15 mouse cellular contexts compared by ENCODE assay signal in the genomic region with DNA sequence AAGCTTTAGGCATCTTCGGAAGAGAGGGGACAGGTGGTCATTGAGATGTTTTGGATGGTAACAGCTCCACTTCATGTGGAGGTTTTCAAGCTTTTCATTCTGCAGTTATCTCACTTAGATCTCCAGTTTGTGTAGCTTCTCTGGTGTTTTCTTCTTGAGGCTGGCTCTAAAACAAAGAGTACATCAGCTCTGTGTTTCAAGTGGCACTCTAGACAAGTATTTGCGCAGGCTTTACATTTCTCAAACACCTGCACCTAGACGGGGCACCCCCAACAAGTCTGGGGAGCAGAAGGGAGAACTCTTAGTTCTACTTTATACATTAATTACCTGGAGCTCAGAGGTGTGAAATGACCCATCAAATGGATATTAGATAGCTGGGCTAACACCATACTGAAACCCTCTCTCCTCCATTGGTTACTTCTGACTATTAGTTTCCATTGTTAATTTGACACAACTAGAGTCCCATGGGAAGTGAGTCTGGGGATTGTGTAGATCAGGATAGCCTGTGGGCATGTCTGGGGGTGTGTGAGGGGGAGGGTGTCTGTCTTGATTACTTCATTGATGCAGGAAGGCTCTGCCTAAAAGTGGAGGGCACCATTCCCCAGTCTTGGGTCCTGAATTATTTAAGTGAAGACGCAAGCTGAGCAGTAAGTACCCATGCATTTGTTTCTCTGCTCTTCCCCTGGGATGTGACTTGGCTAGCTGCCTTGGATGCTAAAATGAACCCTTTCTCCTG. TPM values are rescaled to one million over a fixed set of nuclear protein-coding genes. Genes with fewer than 3 reads are reported as not detected.
DNase-seq lines count a peak whose midpoint lies in the region; ATAC-seq and TF ChIP-seq lines count a peak whose summit lies in the region.
"Had no signal": no experiment of that assay in that cellular context is flagged by ENCODE, and none has a peak within 500 bp of the region (broad histone marks: within the 10 kb centered on the region; RNA-seq: fewer than 3 reads in every experiment).

No protein-coding gene starts in this region.

- DNase-seq in forebrain, embryonic 10.5 days (ENCODE audit: extremely low spot score, low spot score) = no peak
- DNase-seq in layer of hippocampus, adult 2 months (ENCODE audit: low spot score in 2 of 2) = no peak
- no peak for DNase-seq in layer of hippocampus, postnatal 36 days
- DNase-seq in thymus, adult 2 months = no peak
- no peak for DNase-seq in thymus, adult 18-20 months
- no peak for DNase-seq in testis, postnatal 14 days (ENCODE audit: low spot score)
- DNase-seq: cerebellum, adult 2 months; kidney, adult 11 months; kidney, postnatal 25 days; spleen, adult 18-20 months had no signal

- no peak overlapping the region for H3K4me3 ChIP-seq in forebrain, embryonic 10.5 days
- H3K4me3 ChIP-seq in forebrain, embryonic 16.5 days (replicated peaks; ENCODE audit: low read length) = no peak overlapping the region
- no peak overlapping the region for H3K4me3 ChIP-seq in layer of hippocampus, adult 2 months
- H3K4me3 ChIP-seq in thymus, adult 2 months (ENCODE audit: control insufficient read depth, insufficient read depth, low read length) = no peak overlapping the region
- H3K4me3 ChIP-seq in myocyte = no peak overlapping the region
- H3K4me3 ChIP-seq: liver, embryonic 12.5 days had no signal

- H3K4me1 ChIP-seq in forebrain, embryonic 10.5 days = peaks cover 41% of the 10 kb centered on the region
- peaks cover 4% of the 10 kb centered on the region; the same call in 1 of the 2 replicates for H3K4me1 ChIP-seq in forebrain, embryonic 16.5 days (replicated peaks; ENCODE audit: control insufficient read depth, insufficient read depth, low read length)
- H3K4me1 ChIP-seq in thymus, adult 2 months (replicated peaks; ENCODE audit: control insufficient read depth, insufficient read depth, low read length) = peaks cover 13% of the 10 kb centered on the region
- H3K4me1 ChIP-seq: liver, embryonic 12.5 days had no signal

- no peak overlapping the region for H3K9ac ChIP-seq in forebrain, embryonic 16.5 days (replicated peaks; ENCODE audit: low read depth, low read length)
- H3K9ac ChIP-seq: liver, embryonic 12.5 days had no signal

- no peak for ATAC-seq in forebrain, embryonic 16.5 days
- ATAC-seq: liver, embryonic 12.5 days; Patski had no signal

- no peaks in the 10 kb centered on the region for H3K36me3 ChIP-seq in forebrain, embryonic 10.5 days (replicated peaks)
- H3K36me3 ChIP-seq in forebrain, embryonic 16.5 days (ENCODE audit: control insufficient read depth, insufficient read depth) = no peaks in the 10 kb centered on the region
- H3K36me3 ChIP-seq in thymus, adult 2 months (ENCODE audit: control insufficient read depth, insufficient read depth, low read length) = no peaks in the 10 kb centered on the region
- no peaks in the 10 kb centered on the region for H3K36me3 ChIP-seq in myocyte (ENCODE audit: control insufficient read depth, insufficient read depth)
- H3K36me3 ChIP-seq: liver, embryonic 12.5 days had no signal

- no peak for TF ChIP-seq POLR2A in thymus, adult 2 months (IDR thresholded peaks at IDR 0.05; ENCODE audit: control insufficient read depth, extremely low read depth, insufficient read depth, low read length, poor library complexity)
- TF ChIP-seq POLR2A in myocyte (IDR thresholded peaks at IDR 0.05; ENCODE audit: insufficient read length, low read depth) = no peak

- peak overlapping the region; percentile 30; the same call in 1 of the 2 replicates for H3K27ac ChIP-seq in forebrain, embryonic 10.5 days
- no peak overlapping the region for H3K27ac ChIP-seq in forebrain, embryonic 16.5 days (ENCODE audit: low read length)
- H3K27ac ChIP-seq in layer of hippocampus, adult 2 months = peak overlapping the region; percentile 70; the same call in 1 of the 2 replicates
- H3K27ac ChIP-seq in thymus, adult 2 months (ENCODE audit: control insufficient read depth, insufficient read depth, low read length) = 0 out of 2 replicates have a peak overlapping the region, but pooled peaks have one; percentile 53
- H3K27ac ChIP-seq: liver, embryonic 12.5 days; stomach, postnatal 0 days had no signal

- H3K79me2 ChIP-seq in myocyte (ENCODE audit: control insufficient read depth, insufficient read depth) = no peaks in the 10 kb centered on the region

- no peak for TF ChIP-seq CTCF in layer of hippocampus, adult 2 months (conservative IDR thresholded peaks at IDR 0.05)
- TF ChIP-seq CTCF in thymus, adult 2 months (IDR thresholded peaks at IDR 0.05; ENCODE audit: borderline replicate concordance, control insufficient read depth, extremely low read depth, insufficient read depth, low read length, poor library complexity) = no peak

- H3K4me2 ChIP-seq in forebrain, embryonic 16.5 days (ENCODE audit: low read length) = no peak overlapping the region
- H3K4me2 ChIP-seq in myocyte (ENCODE audit: low read depth) = peak overlapping the region; percentile 45
- H3K4me2 ChIP-seq: liver, embryonic 12.5 days had no signal

- WGBS in forebrain, embryonic 10.5 days = 90% methylated on average over 4 of the region's 4 CpGs
- WGBS in forebrain, embryonic 16.5 days = 88% methylated on average over 4 of the region's 4 CpGs
- 30% methylated on average over 4 of the region's 4 CpGs for WGBS in thymus, adult 2 months

- H3K9me3 ChIP-seq in forebrain, embryonic 10.5 days = no peaks in the 10 kb centered on the region
- no peaks in the 10 kb centered on the region for H3K9me3 ChIP-seq in forebrain, embryonic 16.5 days (ENCODE audit: control insufficient read depth, low read length)
- H3K9me3 ChIP-seq: liver, embryonic 12.5 days had no signal

- H3ac ChIP-seq in myocyte (ENCODE audit: control insufficient read depth, insufficient read length) = no peak overlapping the region

- H3K27me3 ChIP-seq in forebrain, embryonic 10.5 days (ENCODE audit: poor library complexity, severe bottlenecking) = 0 out of 2 replicates have a peak, but pooled peaks cover 4% of the 10 kb centered on the region
- H3K27me3 ChIP-seq in forebrain, embryonic 16.5 days (replicated peaks; ENCODE audit: control insufficient read depth, insufficient read depth, low read length) = no peaks in the 10 kb centered on the region
- no peaks in the 10 kb centered on the region for H3K27me3 ChIP-seq in thymus, adult 2 months (ENCODE audit: control insufficient read depth, insufficient read depth, low read length)
- H3K27me3 ChIP-seq in myocyte (ENCODE audit: control insufficient read depth, insufficient read depth, insufficient read length) = no peaks in the 10 kb centered on the region
- H3K27me3 ChIP-seq: liver, embryonic 12.5 days had no signal

TF ChIP-seq in myocyte, 11 proteins besides CTCF, POLR2A, EP300 and RAD21:
- TF ChIP-seq USF1 (IDR thresholded peaks at IDR 0.05; ENCODE audit: low read depth) (no peak), MAX (IDR thresholded peaks at IDR 0.05; ENCODE audit: low read depth) (no peak), E2F4 (IDR thresholded peaks at IDR 0.05; ENCODE audit: insufficient read depth) (no peak), TCF3 (IDR thresholded peaks at IDR 0.05; ENCODE audit: insufficient read length, low read depth) (no peak), TCF12 (IDR thresholded peaks at IDR 0.05; ENCODE audit: insufficient read depth, poor library complexity, severe bottlenecking) (no peak), REST (IDR thresholded peaks at IDR 0.05; ENCODE audit: insufficient read depth, insufficient read length) (no peak), MYOD1 (IDR thresholded peaks at IDR 0.05; ENCODE audit: control insufficient read depth in 1 of 3, insufficient read length in 2 of 3, low read depth in 2 of 3) (no peak), POLR2AphosphoS2 (IDR thresholded peaks at IDR 0.05; ENCODE audit: insufficient read length, low read depth) (no peak), SRF (IDR thresholded peaks at IDR 0.05; ENCODE audit: control insufficient read depth, insufficient read length, low read depth) (no peak), CEBPB (IDR thresholded peaks at IDR 0.05; ENCODE audit: insufficient read depth, poor library complexity, severe bottlenecking) (no peak)

RNA-seq across cellular contexts. Expression of a gene that starts 14.0 kb away (rescaled TPM):
- 20.9 and 22.4 TPM in 2 replicates for polyA plus RNA-seq in forebrain, embryonic 10.5 days (2016; fragmentation: Nextera tagmentation; extraction: Ambion mirVana)
- polyA plus RNA-seq in forebrain, embryonic 16.5 days (2015; fragmentation: Nextera tagmentation; extraction: Ambion mirVana) = 8.1 and 10.0 TPM in 2 replicates
- total RNA-seq in layer of hippocampus, adult 2 months (2021) = 1 to 10 TPM; 4.7 to 5.0 TPM
- 1 to 10 TPM; 5.1 to 6.2 TPM for total RNA-seq in layer of hippocampus, postnatal 36 days (2021)
- polyA plus RNA-seq in thymus, adult 2 months (2012; rRNA removed) = 4.2 and 6.6 TPM in 2 replicates
- 3.5 TPM for polyA plus RNA-seq in myocyte (2012; fragmentation: generic; extraction: Trizol)

RNA-seq across cellular contexts. Expression of a gene that starts 53.0 kb away (rescaled TPM):
- 2.7 and 3.2 TPM in 2 replicates for polyA plus RNA-seq in forebrain, embryonic 10.5 days (2016; fragmentation: Nextera tagmentation; extraction: Ambion mirVana)
- 3.3 and 4.9 TPM in 2 replicates for polyA plus RNA-seq in forebrain, embryonic 16.5 days (2015; fragmentation: Nextera tagmentation; extraction: Ambion mirVana)
- 100 to 1,000 TPM; 248 to 257 TPM for total RNA-seq in layer of hippocampus, adult 2 months (2021)
- total RNA-seq in layer of hippocampus, postnatal 36 days (2021) = 100 to 1,000 TPM; 240 to 247 TPM
- 1.00 and 1.3 TPM in 2 replicates for polyA plus RNA-seq in thymus, adult 2 months (2012; rRNA removed)
- 11.1 TPM for polyA plus RNA-seq in myocyte (2012; fragmentation: generic; extraction: Trizol)
